In genomic region chr19:5561252-5561790, GRCm38 (mm10) we compare ENCODE assay signal across 10 mouse cellular contexts. TPM values are rescaled to one million over a fixed set of nuclear protein-coding genes. Genes with fewer than 3 reads are reported as not detected.
A peak's percentile ranks its signal among the peaks of the same experiment; 100 is the strongest.
DNase-seq lines count a peak whose midpoint lies in the region; ATAC-seq lines count a peak whose summit lies in the region.
"Had no signal": no experiment of that assay in that cellular context is flagged by ENCODE, and none has a peak within 500 bp of the region (broad histone marks: within the 10 kb centered on the region; RNA-seq: fewer than 3 reads in every experiment).

No protein-coding gene starts in this region.

- no peaks in the 10 kb centered on the region for H3K36me3 ChIP-seq in embryonic facial prominence, embryonic 10.5 days (replicated peaks)
- no peaks in the 10 kb centered on the region for H3K36me3 ChIP-seq in forebrain, embryonic 11.5 days (ENCODE audit: control insufficient read depth, insufficient read depth, low read length)
- no peaks in the 10 kb centered on the region for H3K36me3 ChIP-seq in kidney, embryonic 14.5 days (ENCODE audit: control insufficient read depth, insufficient read depth, low read length)
- H3K36me3 ChIP-seq in midbrain, embryonic 12.5 days: no peaks in the 10 kb centered on the region

- ATAC-seq in forebrain, embryonic 11.5 days (replicated peaks; ENCODE audit: low FRiP score): no peak
- ATAC-seq in kidney, embryonic 14.5 days (ENCODE audit: low FRiP score, low TSS enrichment): no peak
- no peak for ATAC-seq in midbrain, embryonic 12.5 days (ENCODE audit: low FRiP score, low read depth)

- H3K4me1 ChIP-seq in embryonic facial prominence, embryonic 10.5 days: peaks cover 24% of the 10 kb centered on the region
- peaks cover 11% of the 10 kb centered on the region for H3K4me1 ChIP-seq in forebrain, embryonic 11.5 days (replicated peaks; ENCODE audit: control insufficient read depth, insufficient read depth, low read length)
- peaks cover 27% of the 10 kb centered on the region for H3K4me1 ChIP-seq in kidney, embryonic 14.5 days (ENCODE audit: control insufficient read depth, insufficient read depth, low read length)
- H3K4me1 ChIP-seq in midbrain, embryonic 12.5 days: peaks cover 14% of the 10 kb centered on the region

- no peak overlapping the region for H3K27ac ChIP-seq in embryonic facial prominence, embryonic 10.5 days (replicated peaks)
- H3K27ac ChIP-seq in forebrain, embryonic 11.5 days (ENCODE audit: low read depth, low read length): no peak overlapping the region
- H3K27ac ChIP-seq in kidney, embryonic 14.5 days (ENCODE audit: low read depth, low read length): peak overlapping the region; percentile 91
- H3K27ac ChIP-seq in midbrain, embryonic 12.5 days (replicated peaks): no peak overlapping the region

- H3K4me3 ChIP-seq in embryonic facial prominence, embryonic 10.5 days: peak overlapping the region; percentile 55
- peak overlapping the region; percentile 21; the same call in 1 of the 2 replicates for H3K4me3 ChIP-seq in forebrain, embryonic 11.5 days (ENCODE audit: low read depth, low read length)
- peak overlapping the region; percentile 48 for H3K4me3 ChIP-seq in kidney, embryonic 14.5 days (ENCODE audit: low read length)
- no peak overlapping the region for H3K4me3 ChIP-seq in midbrain, embryonic 12.5 days
- H3K4me3 ChIP-seq: erythroblast, embryonic 14.5 days had no signal

- H3K9ac ChIP-seq in forebrain, embryonic 11.5 days (ENCODE audit: low read length): no peak overlapping the region
- H3K9ac ChIP-seq in kidney, embryonic 14.5 days (ENCODE audit: low read depth, low read length): peak overlapping the region; percentile 69
- no peak overlapping the region for H3K9ac ChIP-seq in midbrain, embryonic 12.5 days (replicated peaks)

- peaks cover 100% of the 10 kb centered on the region for H3K27me3 ChIP-seq in embryonic facial prominence, embryonic 10.5 days (replicated peaks; ENCODE audit: low read depth, poor library complexity, severe bottlenecking)
- H3K27me3 ChIP-seq in forebrain, embryonic 11.5 days (ENCODE audit: control insufficient read depth, insufficient read depth, low read length): peaks cover 58% of the 10 kb centered on the region
- peaks cover 54% of the 10 kb centered on the region for H3K27me3 ChIP-seq in kidney, embryonic 14.5 days (ENCODE audit: control insufficient read depth, insufficient read depth, low read length)
- H3K27me3 ChIP-seq in midbrain, embryonic 12.5 days: peaks cover 95% of the 10 kb centered on the region

- no peak overlapping the region for H3K4me2 ChIP-seq in forebrain, embryonic 11.5 days (ENCODE audit: low read depth, low read length, severe bottlenecking)
- H3K4me2 ChIP-seq in kidney, embryonic 14.5 days (replicated peaks; ENCODE audit: low read depth, low read length): peak overlapping the region; percentile 70
- peak overlapping the region; percentile 51; the same call in 1 of the 2 replicates for H3K4me2 ChIP-seq in midbrain, embryonic 12.5 days (replicated peaks)

- WGBS in embryonic facial prominence, embryonic 10.5 days: 17% methylated on average over 10 of the region's 10 CpGs
- WGBS in forebrain, embryonic 11.5 days: 17% methylated on average over 10 of the region's 10 CpGs
- WGBS in kidney, embryonic 14.5 days: 5% methylated on average over 10 of the region's 10 CpGs
- WGBS in midbrain, embryonic 12.5 days: 17% methylated on average over 10 of the region's 10 CpGs

- intact Hi-C loops in gastrocnemius, postnatal 14 days (cut with DNase I; ENCODE audit: low total_unique reads): no loop called here

- DNase-seq in embryonic facial prominence, embryonic 10.5 days (ENCODE audit: low spot score): no peak
- no peak for DNase-seq in forebrain, embryonic 11.5 days (ENCODE audit: low spot score)
- no peak for DNase-seq in thymus, postnatal 25 days
- no peak for DNase-seq in gastrocnemius, postnatal 14 days
- no peak for DNase-seq in adrenal gland, postnatal 14 days
- no peak for DNase-seq in left cerebral cortex, adult 8-10 months (ENCODE audit: low spot score in 2 of 2)

- no peaks in the 10 kb centered on the region for H3K9me3 ChIP-seq in embryonic facial prominence, embryonic 10.5 days
- H3K9me3 ChIP-seq in forebrain, embryonic 11.5 days (ENCODE audit: control insufficient read depth, low read length): no peaks in the 10 kb centered on the region
- no peaks in the 10 kb centered on the region for H3K9me3 ChIP-seq in kidney, embryonic 14.5 days (ENCODE audit: control insufficient read depth, low read length)
- H3K9me3 ChIP-seq in midbrain, embryonic 12.5 days: no peaks in the 10 kb centered on the region

RNA-seq across cellular contexts. Expression of gene Ovol1, which starts 0.9 kb away (rescaled TPM):
- polyA plus RNA-seq in embryonic facial prominence, embryonic 10.5 days (2016; fragmentation: Nextera tagmentation; extraction: Ambion mirVana): 0.83 and 1.3 TPM in 2 replicates
- 0.11 and 0.35 TPM in 2 replicates for polyA plus RNA-seq in forebrain, embryonic 11.5 days (2014; fragmentation: Nextera tagmentation; extraction: Ambion mirVana)
- polyA plus RNA-seq in kidney, embryonic 14.5 days (2014; fragmentation: Nextera tagmentation; extraction: Ambion mirVana): 11.1 and 11.8 TPM in 2 replicates
- 0.08 and 0.14 TPM in 2 replicates for polyA plus RNA-seq in midbrain, embryonic 12.5 days (2016; fragmentation: Nextera tagmentation; extraction: Ambion mirVana)
- not detected for total RNA-seq in gastrocnemius, postnatal 14 days (2021)
- not detected in 2 replicates for total RNA-seq in adrenal gland, postnatal 14 days (2021)
- total RNA-seq in left cerebral cortex, adult 8-10 months (2022): not detected
- total RNA-seq: left cerebral cortex, postnatal 10 days had no signal

RNA-seq across cellular contexts. Expression of gene Ap5b1, which starts 6.5 kb away (rescaled TPM):
- polyA plus RNA-seq in embryonic facial prominence, embryonic 10.5 days (2016; fragmentation: Nextera tagmentation; extraction: Ambion mirVana): 2.1 and 2.6 TPM in 2 replicates
- polyA plus RNA-seq in forebrain, embryonic 11.5 days (2014; fragmentation: Nextera tagmentation; extraction: Ambion mirVana): 1.9 and 2.5 TPM in 2 replicates
- polyA plus RNA-seq in kidney, embryonic 14.5 days (2014; fragmentation: Nextera tagmentation; extraction: Ambion mirVana): 7.6 and 9.2 TPM in 2 replicates
- polyA plus RNA-seq in midbrain, embryonic 12.5 days (2016; fragmentation: Nextera tagmentation; extraction: Ambion mirVana): 2.2 and 2.6 TPM in 2 replicates
- total RNA-seq in gastrocnemius, postnatal 14 days (2021): 1 to 10 TPM; 1.8 to 2.4 TPM
- 7.3 and 8.0 TPM in 2 replicates for total RNA-seq in adrenal gland, postnatal 14 days (2021)
- total RNA-seq in left cerebral cortex, adult 8-10 months (2022): 1 to 10 TPM; 6.9 to 9.1 (median 7.8) TPM

RNA-seq across cellular contexts. Expression of gene Rnaseh2c, which starts 40.4 kb away (rescaled TPM):
- polyA plus RNA-seq in embryonic facial prominence, embryonic 10.5 days (2016; fragmentation: Nextera tagmentation; extraction: Ambion mirVana): 174 and 177 TPM in 2 replicates
- polyA plus RNA-seq in forebrain, embryonic 11.5 days (2014; fragmentation: Nextera tagmentation; extraction: Ambion mirVana): 158 and 198 TPM in 2 replicates
- 159 and 182 TPM in 2 replicates for polyA plus RNA-seq in kidney, embryonic 14.5 days (2014; fragmentation: Nextera tagmentation; extraction: Ambion mirVana)
- polyA plus RNA-seq in midbrain, embryonic 12.5 days (2016; fragmentation: Nextera tagmentation; extraction: Ambion mirVana): 137 and 165 TPM in 2 replicates
- 10 to 100 TPM; 39.1 to 46.1 TPM for total RNA-seq in gastrocnemius, postnatal 14 days (2021)
- 106 and 113 TPM in 2 replicates for total RNA-seq in adrenal gland, postnatal 14 days (2021)
- 10 to 100 TPM; 68.0 to 88.2 (median 72.1) TPM for total RNA-seq in left cerebral cortex, adult 8-10 months (2022)

RNA-seq across cellular contexts. Expression of gene Kat5, which starts 48.7 kb away (rescaled TPM):
- 59.7 and 60.7 TPM in 2 replicates for polyA plus RNA-seq in embryonic facial prominence, embryonic 10.5 days (2016; fragmentation: Nextera tagmentation; extraction: Ambion mirVana)
- polyA plus RNA-seq in forebrain, embryonic 11.5 days (2014; fragmentation: Nextera tagmentation; extraction: Ambion mirVana): 38.0 and 38.9 TPM in 2 replicates
- polyA plus RNA-seq in kidney, embryonic 14.5 days (2014; fragmentation: Nextera tagmentation; extraction: Ambion mirVana): 31.5 and 36.0 TPM in 2 replicates
- polyA plus RNA-seq in midbrain, embryonic 12.5 days (2016; fragmentation: Nextera tagmentation; extraction: Ambion mirVana): 80.4 and 81.6 TPM in 2 replicates
- 10 to 100 TPM; 22.0 to 25.9 TPM for total RNA-seq in gastrocnemius, postnatal 14 days (2021)
- total RNA-seq in adrenal gland, postnatal 14 days (2021): 54.8 and 62.0 TPM in 2 replicates
- 100 to 1,000 TPM in 1 of 4 experiments, 10 to 100 TPM in 3; 87.3 to 115 (median 97.0) TPM for total RNA-seq in left cerebral cortex, adult 8-10 months (2022)

RNA-seq across cellular contexts. Expression of gene Snx32, which starts 51.0 kb away (rescaled TPM):
- polyA plus RNA-seq in embryonic facial prominence, embryonic 10.5 days (2016; fragmentation: Nextera tagmentation; extraction: Ambion mirVana): 6.3 and 8.4 TPM in 2 replicates
- 15.9 and 19.5 TPM in 2 replicates for polyA plus RNA-seq in forebrain, embryonic 11.5 days (2014; fragmentation: Nextera tagmentation; extraction: Ambion mirVana)
- polyA plus RNA-seq in kidney, embryonic 14.5 days (2014; fragmentation: Nextera tagmentation; extraction: Ambion mirVana): 5.7 and 6.5 TPM in 2 replicates
- polyA plus RNA-seq in midbrain, embryonic 12.5 days (2016; fragmentation: Nextera tagmentation; extraction: Ambion mirVana): 35.9 and 36.0 TPM in 2 replicates
- 1 to 10 TPM; 5.7 to 6.5 TPM for total RNA-seq in gastrocnemius, postnatal 14 days (2021)
- 10.4 and 11.8 TPM in 2 replicates for total RNA-seq in adrenal gland, postnatal 14 days (2021)
- total RNA-seq in left cerebral cortex, adult 8-10 months (2022): 10 to 100 TPM; 82.4 to 93.9 (median 89.3) TPM
